Mouse (Mus musculus) A20 (cell line): ENCODE data around the gene Utrn.

Source experiments
- DNase-seq: peaks from one replicate; pipeline ENCODE4 v3.0.0-alpha.2; 2011; ENCODE audit warnings: low read depth, low spot score

Utrn gene

DNA sequence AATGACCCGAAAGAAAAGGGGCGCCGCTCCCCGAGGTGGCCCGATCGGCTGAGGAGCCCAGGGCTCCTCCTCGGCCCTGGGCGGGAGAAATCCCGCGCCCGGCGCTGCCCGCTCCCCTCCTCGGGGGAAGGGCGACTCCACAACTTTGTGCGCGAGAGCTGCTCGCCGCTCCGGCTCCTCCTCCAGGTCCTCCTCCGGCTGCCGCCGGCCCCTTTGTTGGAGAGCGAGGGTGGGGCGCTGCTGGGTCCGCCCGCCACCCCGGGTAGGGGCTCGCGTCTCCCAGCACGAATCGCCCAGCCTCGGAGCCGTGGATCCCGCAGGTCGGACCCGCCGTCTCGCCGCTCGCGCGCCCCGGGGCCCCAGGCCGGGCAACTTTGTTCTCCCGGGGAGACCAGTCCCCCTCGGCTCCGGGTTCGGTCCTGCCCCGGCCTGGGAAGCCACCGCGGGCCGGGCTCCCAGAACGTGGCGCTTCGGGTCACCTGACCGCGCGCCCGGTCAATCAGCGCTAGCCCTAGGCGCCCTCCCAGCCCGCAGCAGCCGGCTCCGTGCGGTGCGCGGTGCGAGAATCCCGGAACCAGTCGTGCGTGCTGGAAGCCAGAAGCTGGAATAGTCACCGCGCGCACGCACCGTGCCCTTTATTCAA is at the start of gene Utrn:
Gene Utrn, minus strand, starts transcription at position 337 of the 643 bp plus-strand sequence.
- DNase-seq, result peak; percentile 83

DNA sequence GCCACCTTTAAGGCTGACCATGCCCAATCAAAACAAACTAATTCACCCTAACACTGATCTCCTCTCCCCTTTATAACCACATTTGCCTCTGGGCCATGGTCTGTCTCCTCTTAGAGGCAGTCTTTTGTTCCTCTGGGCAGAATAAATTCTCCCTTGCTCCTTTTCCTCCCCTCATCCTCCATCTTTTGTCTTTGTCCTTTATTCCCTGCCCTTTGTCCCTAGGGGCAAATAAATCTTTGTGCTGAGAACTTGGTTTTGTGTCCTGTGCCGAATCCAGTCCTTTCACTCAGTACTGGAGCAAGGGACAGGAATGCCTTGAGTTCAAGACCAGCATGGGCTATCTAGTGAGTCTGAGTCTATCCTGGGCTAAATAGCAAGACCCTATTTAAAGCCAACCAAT is 48.5 kb upstream of the Utrn start:
- DNase-seq, result no peak

DNA sequence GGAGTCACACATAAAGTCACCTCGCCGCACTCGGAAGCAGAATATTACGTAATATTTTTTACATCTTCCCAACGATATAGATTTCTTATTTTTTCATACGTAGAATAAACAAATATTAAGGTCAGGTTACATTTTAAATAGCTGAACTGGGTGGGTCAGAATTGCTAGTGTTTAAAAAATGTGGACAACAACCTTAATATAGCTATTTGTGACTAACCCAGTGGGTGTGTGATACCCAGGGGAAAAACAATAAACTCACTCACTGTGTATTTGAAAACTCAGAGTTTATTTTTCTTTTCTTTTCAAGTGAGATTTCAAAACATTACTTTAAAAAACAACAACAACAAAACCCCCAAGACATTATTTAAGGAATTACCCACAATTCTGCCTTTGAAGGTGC is 47.2 kb upstream of the Utrn start:
- DNase-seq, result no peak

DNA sequence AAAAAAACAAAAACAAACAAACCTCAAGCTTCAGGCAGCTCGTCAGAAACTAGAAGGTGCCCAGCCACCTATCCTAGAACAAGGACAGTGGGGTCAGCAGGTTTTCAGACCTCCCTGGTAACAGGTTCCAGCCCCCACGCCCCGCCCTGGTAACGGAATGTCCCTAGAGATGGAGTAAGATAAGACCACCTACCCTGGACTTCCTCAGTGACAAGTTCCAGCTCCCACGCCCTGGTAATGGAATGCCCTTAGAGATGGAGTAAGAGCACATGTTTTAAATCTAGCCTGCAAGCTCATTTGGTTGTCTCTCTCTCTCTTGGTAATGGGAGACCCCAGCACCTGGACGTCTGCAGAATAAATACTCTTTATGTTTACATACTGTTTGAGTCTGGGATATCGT is 46.7 kb upstream of the Utrn start:
- DNase-seq, result no peak

DNA sequence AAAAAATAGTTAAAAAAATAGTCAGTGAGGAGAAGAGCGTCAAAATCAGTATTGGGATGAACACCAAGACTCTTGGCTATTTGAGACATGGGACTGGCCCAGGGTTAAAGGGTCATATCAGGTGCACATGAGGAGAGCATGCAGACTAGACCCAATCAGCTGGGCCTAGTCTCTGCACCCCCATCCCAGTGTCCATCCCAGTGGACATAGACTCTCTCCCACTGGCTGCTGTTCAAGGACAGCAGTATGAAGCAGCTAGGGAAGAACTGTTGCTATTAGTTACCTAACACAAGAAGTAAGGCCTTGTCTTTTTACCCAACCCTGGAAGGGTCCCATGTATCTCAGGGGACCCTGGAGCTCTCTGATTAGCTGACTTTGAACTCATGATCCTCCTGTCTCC is 45.0 kb upstream of the Utrn start:
- no peak for DNase-seq

DNA sequence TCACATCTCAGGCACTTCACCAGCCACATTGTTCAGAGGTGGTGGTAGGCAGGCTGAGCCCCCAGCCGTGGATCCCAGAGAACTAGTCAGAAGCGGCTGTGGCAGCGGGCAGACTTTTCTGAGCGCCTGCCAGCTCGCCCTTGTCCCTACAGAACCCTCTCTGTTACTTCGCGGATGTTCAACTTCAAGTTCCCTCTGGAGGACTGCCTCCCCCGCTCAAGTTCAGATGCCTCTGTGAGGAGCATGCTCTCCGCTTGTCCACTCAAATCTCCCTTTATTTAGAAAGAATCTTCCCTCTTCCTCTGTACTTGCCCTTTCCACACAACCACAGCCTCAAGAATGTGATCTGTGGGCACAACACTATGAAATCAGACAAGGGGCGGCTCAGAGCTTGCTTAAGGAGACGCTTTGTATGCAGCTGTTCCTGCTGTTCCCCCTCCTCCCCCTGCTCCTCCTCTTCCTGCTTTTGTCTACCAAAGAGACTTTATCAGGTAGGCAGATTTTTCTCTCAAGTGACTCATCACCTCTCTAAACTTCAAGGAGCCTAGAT is 42.9 kb upstream of the Utrn start:
- DNase-seq, result no peak

DNA sequence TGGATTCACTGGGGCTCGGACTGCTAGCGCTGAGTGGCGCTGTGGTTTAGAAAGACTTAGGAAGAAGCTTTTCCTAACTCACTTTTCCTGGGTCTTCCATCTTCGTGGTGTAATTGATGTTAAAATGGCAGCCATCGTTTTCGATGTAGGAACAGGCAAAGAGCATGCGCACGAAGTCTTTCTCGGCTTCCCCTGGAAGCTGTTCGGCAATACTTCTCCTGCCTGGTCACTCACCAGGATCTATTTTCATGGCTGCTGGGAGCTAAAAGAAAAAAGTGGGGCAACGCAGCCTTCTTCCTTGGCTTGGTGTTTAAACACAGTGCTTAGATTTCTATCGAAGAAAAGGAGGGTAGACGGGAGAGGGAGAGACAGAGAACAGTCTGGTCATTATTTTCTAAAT is 42.3 kb upstream of the Utrn start:
- DNase-seq, result no peak

DNA sequence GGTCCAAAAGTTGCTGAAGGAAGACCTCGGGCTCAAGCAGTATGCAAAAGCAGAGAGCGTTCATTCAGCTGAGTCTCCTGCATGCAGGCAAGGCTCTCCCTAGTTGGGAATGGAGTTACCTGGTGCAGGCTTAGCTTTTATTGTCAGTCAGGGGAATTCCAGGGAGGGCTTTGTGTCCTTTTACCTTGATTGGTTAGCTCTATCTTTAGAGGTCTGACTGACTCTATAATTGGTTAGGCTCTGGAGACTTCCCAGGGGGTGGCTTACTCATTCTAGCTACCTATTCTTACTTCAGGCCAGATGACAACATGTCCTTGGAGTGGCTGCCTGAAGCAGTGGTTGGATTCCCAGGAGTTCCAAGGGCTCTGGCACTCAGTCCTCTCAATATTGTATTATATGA is 40.7 kb upstream of the Utrn start:
- DNase-seq, result no peak

DNA sequence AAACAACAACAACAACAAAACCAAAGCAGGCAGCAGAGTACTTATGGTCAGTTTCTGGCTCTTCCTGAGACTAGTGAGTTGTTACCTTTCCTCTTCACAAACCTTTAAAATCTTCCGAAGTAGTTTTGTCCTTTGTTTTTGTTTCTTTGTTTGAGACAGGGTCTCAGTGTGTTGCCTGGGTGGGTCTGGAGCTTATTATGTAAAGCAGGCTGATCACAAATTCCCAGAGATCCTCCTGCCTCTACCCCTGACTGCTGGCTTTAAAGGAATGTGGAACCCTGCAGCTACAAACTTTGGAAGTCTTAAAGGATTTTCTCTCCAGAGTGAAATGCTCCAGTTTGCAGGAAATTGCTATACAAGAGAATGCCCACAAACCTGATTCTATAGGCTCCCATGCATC is 40.0 kb upstream of the Utrn start:
- no peak for DNase-seq

DNA sequence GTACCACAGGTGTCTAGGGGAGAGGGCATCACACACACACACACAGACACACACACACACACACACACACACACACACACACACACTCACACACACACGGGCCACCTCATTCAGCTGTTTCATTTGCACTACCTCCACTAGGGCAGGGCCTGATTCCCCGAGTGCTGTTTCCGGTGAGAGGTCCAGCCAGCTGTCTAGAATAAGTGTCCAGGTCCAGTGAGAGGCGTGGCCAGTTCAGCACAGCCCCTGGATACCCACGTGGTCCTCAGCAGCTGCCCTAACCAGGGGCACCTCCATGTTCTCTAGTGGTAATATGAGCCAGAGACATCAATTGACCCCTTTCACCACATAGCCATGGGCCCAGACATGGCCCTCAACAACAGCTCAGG is 35.0 kb upstream of the Utrn start:
- no peak for DNase-seq

DNA sequence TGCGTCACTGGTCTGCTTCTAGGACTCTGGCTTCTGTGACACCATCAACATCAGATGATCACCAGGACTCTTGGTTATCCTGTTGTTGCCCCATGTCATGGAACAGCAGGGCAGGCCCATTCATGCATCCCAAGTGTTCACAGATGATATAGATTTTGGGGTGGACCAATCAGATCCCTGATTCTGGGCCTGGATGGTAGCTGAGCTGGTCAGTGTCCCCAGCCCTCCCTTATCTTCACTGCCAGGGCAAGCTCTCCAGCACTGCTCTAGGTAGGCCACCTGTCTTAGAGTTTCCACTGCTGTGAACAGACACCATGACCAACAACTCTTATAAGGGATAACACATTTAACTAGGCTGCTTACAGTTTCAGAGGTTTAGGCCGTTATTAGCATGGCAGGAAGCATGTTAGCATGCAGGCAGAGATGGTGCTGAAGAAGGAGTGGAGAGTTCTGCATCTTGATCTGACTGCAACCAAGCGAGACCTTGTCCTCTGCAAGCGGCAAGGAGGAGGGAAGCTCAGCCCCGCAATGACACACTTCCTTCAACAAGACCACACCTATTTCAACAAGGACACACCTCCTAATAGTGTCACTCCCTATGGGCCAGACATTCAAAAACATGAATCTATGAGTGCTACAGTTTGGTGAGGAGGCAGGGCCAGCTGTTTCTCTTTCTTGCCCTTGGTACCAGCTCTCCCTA is 34.4 kb upstream of the Utrn start:
- DNase-seq, result peak; percentile 82

DNA sequence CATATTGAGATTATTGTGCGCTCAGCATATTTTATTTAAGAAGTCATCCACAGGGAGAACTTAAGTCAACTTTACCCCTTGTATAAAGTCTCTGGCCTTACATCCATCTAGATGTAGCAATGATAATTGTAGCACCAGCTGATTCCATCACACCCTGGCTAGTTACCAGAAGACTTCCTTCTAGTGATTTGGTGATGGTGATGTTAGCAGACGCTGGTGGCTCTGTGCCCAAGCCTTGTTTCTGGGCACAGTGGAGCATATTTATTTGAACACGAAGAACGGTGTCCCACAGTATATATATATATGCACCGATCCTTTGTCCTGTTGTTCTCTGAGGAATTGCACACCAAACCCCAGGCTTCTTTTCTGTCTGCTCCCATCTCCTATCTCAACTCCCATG is 30.7 kb upstream of the Utrn start:
- no peak for DNase-seq

DNA sequence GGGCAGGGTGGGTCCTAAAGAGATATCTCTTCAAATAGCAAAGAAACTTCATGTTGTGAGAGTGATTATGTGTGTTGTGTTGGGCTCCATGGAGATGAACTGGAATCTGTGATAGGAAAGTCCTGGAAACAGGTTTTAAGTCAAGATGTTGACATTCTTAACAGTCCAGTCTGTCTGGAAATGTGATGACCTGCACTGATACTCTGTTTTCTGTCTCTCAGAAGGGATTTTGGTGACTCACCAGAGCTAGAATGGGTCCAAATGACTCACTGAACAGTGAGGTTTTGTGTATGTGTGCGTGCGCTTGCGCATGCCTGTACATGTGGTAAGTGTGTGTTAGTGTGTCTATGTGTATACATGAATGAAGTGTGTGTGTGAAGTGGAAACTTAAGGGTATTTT is 24.2 kb upstream of the Utrn start:
- no peak for DNase-seq

DNA sequence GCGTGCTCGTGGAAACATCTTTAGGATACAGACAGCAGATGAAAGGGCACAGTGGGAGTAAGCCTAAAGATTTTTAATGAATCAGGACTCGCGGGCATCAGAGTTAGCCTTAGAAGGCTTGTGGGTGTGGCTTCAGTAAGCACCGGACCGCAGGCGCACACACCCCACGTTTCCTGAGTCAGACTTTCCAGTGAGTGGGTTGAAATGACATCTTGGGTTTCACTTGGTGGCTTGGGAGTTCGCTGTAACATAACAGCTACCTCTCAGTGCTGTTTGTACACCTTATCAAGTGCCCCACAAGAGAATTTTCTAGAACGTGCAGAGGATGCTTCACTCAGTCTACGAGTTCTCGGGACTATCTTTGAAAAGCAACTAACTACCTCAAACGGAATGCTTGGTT is 19.2 kb upstream of the Utrn start:
- DNase-seq, result no peak

DNA sequence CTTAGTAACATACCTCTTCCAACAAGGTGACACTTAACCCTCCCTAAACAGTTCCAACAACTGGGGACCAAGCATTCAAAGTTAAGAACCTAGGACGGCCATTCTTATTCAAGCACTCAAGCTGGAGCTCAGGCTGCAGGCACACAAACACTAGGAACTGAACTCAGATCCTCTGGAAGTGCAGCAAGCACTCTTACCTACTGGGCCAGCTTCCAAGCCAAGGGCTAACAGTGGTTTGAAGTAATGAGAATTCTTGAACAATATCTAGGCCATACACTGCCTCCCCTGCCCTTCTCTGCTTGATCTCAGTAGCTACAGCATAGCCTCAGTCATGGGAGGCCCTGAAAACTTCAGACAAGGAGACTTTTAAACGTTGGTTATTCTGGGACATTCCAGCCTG is 18.6 kb upstream of the Utrn start:
- DNase-seq, result no peak

DNA sequence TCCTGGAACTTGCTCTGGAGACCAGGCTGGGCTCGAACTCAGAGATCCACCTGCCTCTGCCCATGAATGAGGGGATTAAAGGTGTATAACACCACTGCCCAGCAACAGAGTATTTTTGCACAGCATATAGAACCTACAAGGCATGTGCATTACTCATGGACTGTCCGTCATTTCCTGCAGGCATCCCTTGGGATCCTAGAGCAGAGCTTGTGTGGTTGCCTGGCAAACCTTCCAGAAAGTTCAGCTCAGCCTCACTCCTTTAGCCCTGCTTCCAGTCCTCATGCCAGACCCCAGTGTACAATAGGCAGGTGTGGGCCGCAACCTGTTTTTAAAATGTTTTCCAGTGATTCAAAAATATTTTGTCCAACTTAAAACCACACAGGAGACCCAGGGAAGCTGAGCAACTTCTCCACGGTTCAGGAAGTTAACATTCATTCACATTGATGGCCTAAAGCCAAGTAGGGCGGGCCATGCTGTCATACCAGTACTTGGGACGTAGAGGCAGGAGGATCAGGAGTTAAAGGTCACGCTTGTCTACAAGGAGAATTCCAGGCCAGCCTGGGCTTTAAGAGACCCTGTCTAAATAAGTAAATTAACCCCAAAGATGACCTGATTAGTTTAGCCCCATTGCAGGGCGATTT is 15.3 kb upstream of the Utrn start:
- no peak for DNase-seq

DNA sequence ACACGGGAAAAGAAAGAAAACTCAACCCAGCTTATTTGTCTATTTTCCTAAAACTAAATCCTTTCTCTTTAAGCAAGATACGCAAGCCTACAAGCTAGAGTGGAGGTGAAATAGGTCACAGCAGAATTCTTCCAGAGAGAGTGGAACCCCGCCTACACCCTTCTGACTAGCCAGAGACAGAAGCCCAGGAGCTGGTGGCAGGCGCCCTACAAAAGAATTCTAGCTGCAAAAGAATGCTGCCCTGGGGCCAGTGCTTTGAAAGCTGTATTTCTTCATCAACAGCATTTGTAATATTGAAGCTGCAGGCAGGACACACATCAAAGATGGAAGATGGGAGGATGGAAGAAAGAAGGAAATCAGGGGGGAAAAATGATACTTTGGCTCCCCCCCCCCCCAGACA is 12.7 kb upstream of the Utrn start:
- DNase-seq, result no peak

DNA sequence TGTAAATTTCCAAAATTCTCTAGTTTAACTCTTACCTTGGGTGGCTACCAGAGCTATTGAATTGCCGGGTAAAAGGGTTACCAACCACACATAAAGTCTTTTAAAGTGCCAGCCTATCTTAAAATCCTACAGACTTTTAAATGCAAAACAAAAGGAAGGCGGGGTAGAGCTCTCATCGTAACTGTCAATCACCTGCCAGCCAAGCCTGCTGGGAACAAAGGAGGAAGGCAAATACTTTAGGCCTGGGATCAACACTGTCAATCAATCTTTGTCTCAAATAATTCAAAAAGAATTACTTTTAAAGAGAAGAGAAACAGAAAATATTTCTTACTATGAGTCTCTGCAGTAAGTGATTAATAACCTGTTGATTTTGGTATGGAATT is 10.1 kb upstream of the Utrn start:
- DNase-seq, result no peak

DNA sequence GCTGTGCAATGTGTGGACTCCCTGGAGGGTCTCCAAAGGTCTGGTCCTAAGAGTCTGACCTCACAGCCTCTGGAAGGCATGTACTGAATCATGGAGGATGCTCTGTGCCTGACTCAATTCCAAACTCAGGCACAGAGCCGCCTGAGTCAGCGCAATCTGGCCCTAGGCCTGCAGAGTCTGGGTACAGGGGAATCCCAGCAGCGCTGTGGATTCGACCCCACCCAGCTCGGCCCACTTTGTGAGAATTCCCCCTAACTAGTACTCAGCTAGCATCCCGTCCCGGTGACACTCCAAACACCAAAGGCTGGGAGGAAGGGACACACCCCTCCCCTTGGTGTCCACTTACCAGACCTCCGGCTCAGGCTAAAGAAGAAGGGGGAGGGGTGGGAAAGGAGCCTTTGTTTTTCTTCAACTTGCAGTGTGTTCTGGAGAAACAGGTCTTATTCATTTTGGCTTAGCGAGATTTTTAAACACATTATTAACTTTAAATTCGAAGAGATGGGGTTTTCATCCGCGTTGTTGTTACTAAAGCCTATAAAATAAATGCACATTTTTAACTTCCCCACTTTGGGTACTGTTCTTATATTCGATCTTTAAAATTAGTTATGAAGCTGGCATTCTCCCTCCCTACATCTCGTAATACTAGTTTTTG is 9.6 kb upstream of the Utrn start:
- DNase-seq, result no peak

DNA sequence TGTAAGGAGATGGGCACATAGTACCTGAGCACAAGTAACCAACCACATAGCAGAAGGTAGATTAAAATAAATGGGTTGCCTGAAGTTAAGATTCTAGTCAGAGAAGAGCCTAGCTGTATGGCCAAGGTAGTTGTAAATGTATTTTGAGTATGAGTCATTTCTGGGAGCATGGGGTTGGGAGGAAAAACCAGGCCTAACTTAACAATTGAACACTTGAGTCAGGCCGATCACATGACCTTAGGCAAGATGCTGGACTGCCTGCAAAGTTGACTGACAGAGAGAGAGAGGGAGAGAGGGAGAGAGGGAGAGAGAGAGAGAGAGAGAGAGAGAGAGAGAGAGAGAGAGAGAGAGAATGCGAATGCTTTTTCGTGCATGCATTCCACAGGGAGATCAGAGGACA is 7.3 kb upstream of the Utrn start:
- no peak for DNase-seq

DNA sequence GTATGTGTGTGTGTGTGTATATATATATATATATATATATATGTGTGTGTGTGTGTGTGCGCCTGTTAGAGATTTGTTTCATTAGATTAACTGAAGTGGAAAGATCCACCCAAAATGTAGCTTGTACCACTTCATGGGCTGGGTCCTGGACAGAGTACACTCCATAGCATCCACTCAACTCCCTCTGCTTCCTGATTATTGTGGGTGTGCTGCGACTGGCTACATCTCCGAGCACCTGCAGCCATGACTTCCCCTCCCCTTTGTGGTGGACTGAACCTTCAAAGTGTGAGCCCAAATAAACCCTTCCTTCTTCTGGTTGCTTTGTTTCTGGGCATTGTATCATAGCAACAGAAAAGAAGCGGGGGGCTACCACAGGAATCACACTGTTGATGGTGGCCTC is 6.2 kb upstream of the Utrn start:
- no peak for DNase-seq

DNA sequence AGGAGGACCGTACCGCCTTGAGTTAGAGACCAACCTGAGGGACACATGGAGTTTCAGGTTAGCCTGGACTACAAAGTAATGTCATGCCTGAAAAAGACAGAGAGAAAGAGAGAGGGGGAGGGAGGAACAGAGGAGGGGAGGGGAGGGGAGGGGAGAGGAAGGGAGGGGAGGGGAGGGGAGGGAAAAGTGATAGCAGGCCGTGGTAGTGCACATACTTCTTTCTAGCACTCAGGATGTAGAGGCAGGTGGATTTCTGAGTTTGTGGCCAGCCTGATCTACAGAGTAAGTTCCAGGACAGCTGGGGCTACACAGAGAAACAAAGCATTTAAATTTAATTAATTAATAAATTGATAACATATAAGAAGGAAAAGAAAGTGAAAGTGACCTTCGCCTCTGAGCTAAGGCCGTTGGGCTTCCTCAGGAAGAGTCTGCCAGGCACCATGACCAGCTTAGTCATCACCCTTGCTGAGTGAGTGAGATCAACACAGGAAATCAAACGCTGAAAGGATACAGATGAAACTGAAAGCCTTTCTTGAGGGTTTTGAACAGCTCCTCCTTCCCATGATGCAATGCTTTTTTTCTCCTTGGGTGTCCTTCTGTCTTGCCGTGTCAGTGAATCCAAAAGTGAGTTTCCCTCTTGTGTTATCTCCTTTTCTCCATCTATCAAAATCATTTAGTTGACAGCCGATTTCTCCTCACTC is 5.6 kb upstream of the Utrn start:
- DNase-seq, result peak; percentile 43
